Mouse (Mus musculus): ENCODE data around the gene Nop58.

DNA sequence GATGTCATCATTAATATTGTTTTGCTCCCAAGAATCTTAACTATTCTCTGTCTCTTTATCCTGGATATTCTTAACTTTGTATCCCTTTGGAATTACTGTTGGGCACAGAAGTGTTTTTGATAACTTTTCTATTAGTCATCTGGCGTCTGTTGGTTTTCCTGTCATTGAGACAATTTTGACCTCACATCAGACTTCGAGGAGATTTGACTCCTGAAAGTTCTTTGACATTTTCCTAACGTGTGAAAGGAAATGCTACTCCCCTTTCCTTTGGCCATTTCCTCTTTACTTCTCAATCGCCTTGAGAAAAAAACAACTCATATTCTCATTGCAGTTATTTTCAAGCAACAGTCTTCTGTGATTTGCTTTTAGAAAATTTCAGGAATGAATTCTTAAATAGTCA is 80.5 kb downstream of the Nop58 start:
- TF ChIP-seq CTCF (IDR thresholded peaks at IDR 0.05), result no peak
- TF ChIP-seq EP300 (IDR thresholded peaks at IDR 0.05), result peak; percentile 12; the same call in 1 of the 2 replicates
